Mouse (Mus musculus) midbrain, embryonic 14.5 days (tissue): ENCODE data around the gene Frmd8. TPM values are rescaled to one million over a fixed set of nuclear protein-coding genes. Genes with fewer than 3 reads are reported as not detected.

Experiments used
- ATAC-seq: fragments of 200-750 bp; cut with Nextera tagmentation; 2 replicates; pipeline ENCODE4 v1.8.0; 2017; ENCODE audit warnings: moderate number of reproducible peaks, moderate library complexity; ENCODE audit not compliant: low FRiP score, low TSS enrichment
- DNase-seq: peaks from one replicate; pipeline ENCODE4 v3.0.0-alpha.2; 2015
- H3K27ac ChIP-seq: fragments of 300-500 bp; sonication (generic); replicated peaks from 2 replicates; pipeline ENCODE4 v1.5.1; 2014; ENCODE audit warnings: mild to moderate bottlenecking, low read depth, low read length, moderate library complexity
- H3K27me3 ChIP-seq: fragments of 300-500 bp; sonication (generic); 2 replicates; pipeline ENCODE4 v1.6.1; 2014; ENCODE audit warnings: low read length, control low read depth, mixed read lengths; ENCODE audit not compliant: control insufficient read depth, insufficient read depth
- H3K36me3 ChIP-seq: fragments of 300-500 bp; sonication (generic); 2 replicates; pipeline ENCODE4 v1.6.1; 2014; ENCODE audit warnings: low read length, control low read depth; ENCODE audit not compliant: control insufficient read depth, insufficient read depth
- H3K4me1 ChIP-seq: fragments of 300-500 bp; sonication (generic); 2 replicates; pipeline ENCODE4 v1.6.1; 2014; ENCODE audit warnings: mild to moderate bottlenecking, antibody characterized with exemption, low read length, control low read depth; ENCODE audit not compliant: control insufficient read depth, insufficient read depth
- H3K4me2 ChIP-seq: fragments of 300-500 bp; sonication (generic); 2 replicates; pipeline ENCODE4 v1.6.1; 2014; ENCODE audit warnings: mild to moderate bottlenecking, low read length, moderate library complexity
- H3K4me3 ChIP-seq: fragments of 300-500 bp; sonication (generic); replicated peaks from 2 replicates; pipeline ENCODE4 v1.5.1; 2014; ENCODE audit warnings: low read depth, low read length
- H3K9ac ChIP-seq: fragments of 300-500 bp; sonication (generic); replicated peaks from 2 replicates; pipeline ENCODE4 v1.6.1; 2014; ENCODE audit warnings: mild to moderate bottlenecking, low read length, moderate library complexity
- H3K9me3 ChIP-seq: fragments of 300-500 bp; sonication (generic); 2 replicates; pipeline ENCODE4 v1.6.1; 2016; ENCODE audit warnings: low read length, control low read depth, mixed read lengths; ENCODE audit not compliant: control insufficient read depth
- WGBS: fragments of 180-500 bp; shearing (Covaris S2); extraction: QIAGEN DNeasy Blood & Tissue Kit; methylation state at CpG from one replicate; pipeline ENCODE4 v1.1.7; 2014; 5-methylcytosine and 5-hydroxymethylcytosine counted together
- polyA plus RNA-seq: library from polyadenylated mRNA; unstranded; fragments of >200 nt; fragmentation: Nextera tagmentation; extraction: Ambion mirVana; gene quantifications from 2 replicates; pipeline ENCODE4 v1.2.1, GENCODE M21; 2014

The Frmd8 gene
- polyA plus RNA-seq, 1 experiment from 2014 or later: 12.2 TPM

GRCm38 (mm10) chr19:5878362-5878722 is 3.3 kb upstream of the Frmd8 start:
- Histone ChIP-seq H3K4me3 (no peak overlapping the region), H3K36me3 (no peaks in the 10 kb centered on the region), H3K9ac (no peak overlapping the region), H3K4me1 (peaks cover 9% of the 10 kb centered on the region), H3K4me2 (no peak overlapping the region), H3K27me3 (no peaks in the 10 kb centered on the region), H3K27ac (no peak overlapping the region), H3K9me3 (no peaks in the 10 kb centered on the region)
- WGBS: 79% methylated on average over 7 of the region's 7 CpGs
- DNase-seq: no peak
- no peak for ATAC-seq

DNA sequence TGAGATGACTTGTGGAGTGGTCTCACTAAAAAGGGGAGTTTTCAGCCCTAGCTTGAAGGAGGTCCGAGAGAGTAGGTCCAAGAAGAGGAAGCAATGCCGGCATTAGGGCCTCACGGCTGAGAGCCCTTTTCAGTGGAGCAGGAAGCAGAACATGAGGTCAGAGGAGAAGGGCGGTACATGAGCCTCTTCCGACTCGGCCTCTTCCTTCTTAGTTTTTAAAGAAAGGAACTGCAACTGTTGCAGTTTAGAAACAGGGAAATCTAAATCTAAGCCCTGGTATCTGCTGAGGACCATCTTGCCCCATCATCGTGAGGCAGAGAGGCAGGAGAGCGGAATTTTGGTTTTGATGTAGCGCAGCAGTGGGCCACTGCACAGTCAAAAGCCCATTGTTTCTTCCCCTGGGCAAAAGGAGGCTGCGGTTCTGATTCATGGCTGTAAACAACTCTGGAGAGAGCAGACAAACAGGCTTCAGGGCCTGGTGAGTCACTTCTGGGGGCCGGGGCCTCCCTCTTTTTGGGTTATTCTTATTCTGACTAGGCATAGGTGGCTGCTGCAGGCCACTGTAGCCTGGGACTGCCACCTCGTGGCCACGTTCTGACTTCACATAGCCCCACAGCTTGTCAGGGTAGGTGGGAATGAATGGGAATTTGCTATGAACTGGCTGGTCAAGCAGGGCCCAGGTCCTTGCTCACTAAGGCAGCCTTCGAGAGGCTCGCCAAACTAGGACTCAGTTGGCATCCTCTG is 2.7 kb upstream of the Frmd8 start, which contains the start of gene Slc25a45:
TSS of gene Slc25a45 (plus strand) at position 191 of the 744 bp plus-strand sequence.
- Histone ChIP-seq H3K36me3 (no peaks in the 10 kb centered on the region), H3K27ac (0 out of 2 replicates have a peak within 1 kb of the TSS, but pooled peaks have one; percentile 21), H3K9ac (no peak within 1 kb of the TSS; the same call in 1 of the 2 replicates), H3K27me3 (no peaks in the 10 kb centered on the region), H3K9me3 (no peaks in the 10 kb centered on the region), H3K4me3 (no peak within 1 kb of the TSS), H3K4me2 (peak within 1 kb of the TSS; percentile 10; the same call in 1 of the 2 replicates), H3K4me1 (peaks cover 9% of the 10 kb centered on the region)
- DNase-seq: peak; percentile 81
- 46% methylated on average over 15 of the region's 15 CpGs for WGBS
- ATAC-seq: no peak

DNA sequence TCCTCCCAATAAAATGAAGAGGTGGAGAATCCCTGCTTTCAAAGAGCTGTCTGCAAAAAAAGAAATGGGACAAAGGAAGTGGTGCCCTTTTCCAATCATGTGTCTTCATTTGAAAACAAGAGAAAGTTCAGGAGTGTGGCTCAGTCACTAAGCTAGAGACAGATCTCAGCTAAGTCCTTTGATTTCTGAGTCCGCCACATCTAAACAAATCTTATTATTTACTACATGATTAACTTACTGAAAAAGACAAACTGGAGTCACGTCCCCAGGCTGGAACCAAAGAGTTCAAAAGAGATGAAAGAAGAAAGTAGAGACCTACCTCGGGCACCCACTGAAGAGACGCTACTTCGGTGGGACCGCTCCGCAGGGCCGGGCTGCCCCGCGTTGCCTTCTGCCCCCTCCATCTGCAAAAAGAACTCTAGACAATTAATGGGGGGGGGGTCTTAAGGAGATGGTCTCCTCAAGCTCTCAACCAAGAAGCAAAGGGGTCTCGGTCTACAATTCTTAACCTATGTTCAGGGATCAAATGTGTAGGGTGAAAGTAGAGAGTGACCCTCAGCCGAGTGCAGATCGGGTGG is 594 bp downstream of the Frmd8 start:
- no peak overlapping the region; the same call in 1 of the 2 replicates for H3K27ac ChIP-seq
- no peaks in the 10 kb centered on the region for H3K27me3 ChIP-seq
- H3K9ac ChIP-seq: peak overlapping the region; percentile 77
- no peaks in the 10 kb centered on the region for H3K9me3 ChIP-seq
- H3K4me3 ChIP-seq: peak overlapping the region; percentile 75
- peaks cover 12% of the 10 kb centered on the region; the same call in 1 of the 2 replicates for H3K36me3 ChIP-seq
- H3K4me2 ChIP-seq: peak overlapping the region; percentile 90
- ATAC-seq (peak; percentile 14; the same call in 1 of the 2 replicates), DNase-seq (no peak)
- 9% methylated on average over 13 of the region's 13 CpGs for WGBS
- peaks cover 9% of the 10 kb centered on the region for H3K4me1 ChIP-seq

- Histone ChIP-seq H3K36me3 (peaks cover 25% of the 10 kb centered on the region), H3K4me2 (no peak overlapping the region), H3K4me1 (peaks cover 9% of the 10 kb centered on the region), H3K9me3 (no peaks in the 10 kb centered on the region), H3K9ac (no peak overlapping the region), H3K27ac (no peak overlapping the region), H3K4me3 (no peak overlapping the region), H3K27me3 (no peaks in the 10 kb centered on the region)
- DNase-seq (no peak), ATAC-seq (no peak)
- whole genome bisulfite sequencing: 90% methylated on average over 19 of the region's 19 CpGs
Measured at GRCm38 (mm10) chr19:5872931-5873556, 2.0 kb downstream of the Frmd8 start.

DNA sequence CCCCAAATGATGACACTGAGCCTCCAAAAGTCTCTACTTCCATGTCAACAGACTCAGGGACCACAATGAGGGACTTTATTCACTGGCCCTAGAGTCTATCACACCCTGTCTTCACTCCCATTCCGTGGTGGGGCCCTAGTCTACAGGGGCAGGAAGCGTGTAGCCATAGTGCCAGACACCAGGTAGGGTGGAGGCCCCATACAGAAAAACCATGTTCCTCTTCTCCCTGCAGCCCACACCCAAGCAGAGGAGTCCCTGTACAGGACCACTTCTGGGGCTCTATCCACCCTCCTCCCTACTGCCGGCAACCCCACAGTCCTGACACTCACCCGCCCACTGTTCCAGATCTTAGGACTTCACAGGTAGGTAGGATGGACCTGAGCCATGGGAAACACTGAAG is 2.5 kb downstream of the Frmd8 start:
- no peak overlapping the region for H3K4me3 ChIP-seq
- H3K9ac ChIP-seq: no peak overlapping the region
- no peaks in the 10 kb centered on the region for H3K27me3 ChIP-seq
- H3K9me3 ChIP-seq: no peaks in the 10 kb centered on the region
- WGBS: 95% methylated on average over 4 of the region's 4 CpGs
- ATAC-seq (no peak), DNase-seq (no peak)
- peaks cover 9% of the 10 kb centered on the region for H3K4me1 ChIP-seq
- H3K36me3 ChIP-seq: peaks cover 31% of the 10 kb centered on the region
- H3K27ac ChIP-seq: no peak overlapping the region
- H3K4me2 ChIP-seq: no peak overlapping the region

DNA sequence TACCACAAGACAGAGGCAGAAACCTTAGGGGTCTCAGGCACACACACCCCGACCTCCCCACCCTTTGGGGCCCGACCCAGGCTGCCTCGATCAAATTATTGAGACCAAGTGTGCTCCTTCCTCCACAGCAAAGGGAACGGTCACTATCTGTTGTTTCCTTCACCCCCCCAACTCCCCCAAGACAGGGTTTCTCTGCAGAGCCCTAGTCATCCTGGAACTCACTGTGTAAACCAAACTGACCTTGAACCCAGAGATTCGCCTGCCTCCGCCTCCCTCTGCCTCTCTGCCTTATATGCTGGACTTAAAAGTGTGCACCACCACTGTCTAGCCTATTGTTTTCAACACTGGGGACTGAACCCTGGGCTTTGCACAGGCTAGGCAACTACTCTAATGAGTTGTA is 3.4 kb downstream of the Frmd8 start:
- Histone ChIP-seq H3K27ac (0 out of 2 replicates have a peak overlapping the region, but pooled peaks have one; percentile 32), H3K4me1 (peaks cover 9% of the 10 kb centered on the region), H3K36me3 (peaks cover 37% of the 10 kb centered on the region), H3K9ac (no peak overlapping the region; the same call in 1 of the 2 replicates), H3K4me3 (no peak overlapping the region), H3K27me3 (no peaks in the 10 kb centered on the region), H3K4me2 (no peak overlapping the region), H3K9me3 (no peaks in the 10 kb centered on the region)
- ATAC-seq (no peak), DNase-seq (no peak)
- WGBS: 69% methylated on average over 6 of the region's 6 CpGs

DNA sequence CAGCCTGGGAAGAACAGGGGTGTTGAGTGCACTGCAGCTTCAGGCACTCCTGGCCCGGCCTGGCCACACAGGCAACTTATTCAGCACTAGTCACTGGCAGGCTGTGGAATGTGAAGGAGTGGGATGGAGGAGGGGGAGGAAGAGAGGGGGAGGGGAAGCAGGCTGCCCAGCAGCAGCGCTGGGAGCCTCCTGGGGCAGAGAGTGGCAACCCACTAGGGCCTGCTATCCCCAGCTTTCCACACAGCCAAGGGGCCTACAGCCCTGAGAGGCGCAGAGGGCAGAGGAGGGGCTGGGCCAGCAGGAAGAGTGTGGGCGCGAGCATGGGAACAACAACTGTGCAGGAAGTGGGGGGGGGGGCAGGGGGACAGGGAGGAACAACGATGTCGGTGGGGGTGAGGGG is 3.8 kb downstream of the Frmd8 start:
- ATAC-seq: no peak
- Histone ChIP-seq H3K9ac (no peak overlapping the region; the same call in 1 of the 2 replicates), H3K4me1 (peaks cover 9% of the 10 kb centered on the region), H3K27ac (0 out of 2 replicates have a peak overlapping the region, but pooled peaks have one; percentile 32), H3K4me2 (no peak overlapping the region), H3K27me3 (no peaks in the 10 kb centered on the region), H3K4me3 (no peak overlapping the region), H3K9me3 (no peaks in the 10 kb centered on the region), H3K36me3 (peaks cover 40% of the 10 kb centered on the region)
- 22% methylated on average over 7 of the region's 7 CpGs for WGBS
- peak; percentile 47 for DNase-seq

- Histone ChIP-seq H3K9ac (no peak overlapping the region), H3K4me3 (no peak overlapping the region), H3K27ac (no peak overlapping the region), H3K4me2 (no peak overlapping the region), H3K36me3 (peaks cover 62% of the 10 kb centered on the region), H3K4me1 (no peaks in the 10 kb centered on the region), H3K27me3 (no peaks in the 10 kb centered on the region), H3K9me3 (no peaks in the 10 kb centered on the region)
- WGBS: 89% methylated on average over 6 of the region's 6 CpGs
- DNase-seq: no peak
- ATAC-seq: no peak
Measured at GRCm38 (mm10) chr19:5868096-5868495, 7.0 kb downstream of the Frmd8 start.
